Mouse (Mus musculus): ENCODE data around the gene Grtp1.

The Grtp1 gene

DNA sequence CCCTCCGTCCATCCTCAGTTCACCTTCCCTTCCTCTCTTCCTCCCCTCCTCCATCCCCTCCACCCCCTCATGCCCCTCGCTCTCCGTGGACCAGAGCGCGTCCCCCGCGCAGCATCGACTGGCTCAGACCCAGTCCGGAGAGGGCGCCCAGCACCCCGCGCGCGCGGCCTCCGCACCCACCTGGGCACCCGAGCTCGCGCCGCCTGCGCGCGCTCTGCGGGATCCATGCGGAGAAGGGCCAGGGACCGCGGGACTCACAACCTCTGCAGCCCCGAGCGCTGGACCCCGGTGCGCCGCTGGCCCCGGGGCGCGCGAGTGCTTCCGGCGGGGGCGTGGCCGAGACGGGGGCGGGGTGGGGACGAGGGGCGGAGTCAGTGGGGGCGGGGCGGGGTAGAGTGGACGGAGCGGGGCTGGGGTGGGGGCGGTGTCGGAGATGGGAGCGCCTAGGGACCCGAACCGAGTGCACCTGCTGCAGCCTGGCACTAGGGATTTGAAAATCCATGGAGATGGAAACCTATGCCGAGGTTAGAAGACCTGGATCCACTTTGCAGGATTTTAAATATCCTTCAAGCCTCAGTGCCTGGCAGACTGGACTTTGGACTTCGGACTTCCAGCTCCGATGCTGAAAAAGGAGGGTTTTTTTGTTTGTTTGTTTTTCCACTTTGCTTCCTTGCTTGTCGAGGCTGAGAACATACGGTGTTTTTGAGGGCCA, at the start of gene Grtp1:
Gene Grtp1, minus strand, starts transcription at position 320 of the 712 bp plus-strand sequence.
- peak; percentile 48 for DNase-seq (ENCODE audit: low read depth, low spot score)

DNA sequence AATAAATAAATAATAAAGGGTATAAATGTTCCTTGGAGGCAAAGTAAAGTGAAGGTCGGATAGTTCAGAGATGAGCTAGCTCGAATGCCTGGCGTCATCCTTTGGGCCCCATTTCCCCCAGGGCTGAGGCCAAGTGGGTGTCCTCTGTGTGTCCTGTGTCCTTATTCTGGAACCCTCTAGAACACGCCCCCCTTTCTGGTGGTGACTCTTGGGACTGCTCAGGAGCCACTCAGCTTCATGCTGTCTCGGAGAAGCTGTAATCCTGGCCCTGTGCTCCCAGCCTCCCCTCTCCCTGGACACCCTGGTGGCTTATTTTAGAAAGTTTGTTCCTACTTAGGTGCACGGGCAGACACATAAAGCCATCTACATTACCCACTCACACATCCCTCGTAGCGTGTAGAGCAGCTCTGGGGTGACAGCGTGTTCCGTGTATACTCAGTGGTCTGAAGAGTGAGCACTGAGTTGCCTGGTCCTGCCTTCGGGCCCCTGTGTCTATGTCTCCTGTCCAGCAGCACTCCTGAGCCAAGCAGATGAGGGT, 44.0 kb upstream of the Grtp1 start:
- no peak for DNase-seq (ENCODE audit: low read depth, low spot score)

DNA sequence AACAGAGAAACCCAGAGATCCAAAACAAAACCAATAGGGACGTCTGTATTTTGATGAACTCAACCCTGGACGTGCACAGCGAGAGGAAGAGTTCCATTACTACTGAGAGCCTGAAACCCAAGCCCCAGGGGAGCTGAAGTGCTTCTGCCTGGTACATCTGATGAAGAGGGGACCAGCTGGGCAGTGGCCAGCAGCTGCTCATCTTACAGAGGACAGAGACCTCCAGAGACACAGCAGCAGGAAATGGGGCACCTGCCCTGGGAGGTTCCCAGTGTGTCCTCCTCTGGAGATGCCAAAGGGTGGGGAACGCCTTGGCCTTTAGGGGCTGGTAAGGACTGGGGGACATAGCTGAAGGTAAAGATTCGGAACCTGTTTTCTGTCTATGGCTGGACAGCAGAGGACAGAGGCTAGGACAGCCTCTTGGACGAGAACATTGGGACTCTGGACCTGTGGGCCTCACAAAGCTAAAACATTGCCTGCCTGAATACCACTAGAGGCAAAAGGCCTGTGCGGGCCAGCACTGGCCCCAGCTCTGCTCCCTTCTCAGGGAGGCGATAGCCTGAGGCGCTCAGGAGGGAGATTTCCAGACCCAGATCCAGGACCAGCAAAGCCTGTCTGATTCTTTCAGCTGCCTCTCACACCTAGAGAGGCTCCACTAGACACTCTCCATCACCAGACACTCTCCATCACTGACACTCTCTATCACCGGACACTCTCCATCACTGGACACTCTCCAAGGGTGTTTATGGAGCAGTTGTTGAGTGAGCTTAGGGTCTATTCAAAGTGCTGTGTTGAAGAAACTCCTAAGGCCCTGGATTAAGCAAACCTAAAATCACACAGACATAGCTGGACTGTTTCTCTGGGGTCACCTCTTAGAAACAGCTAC, 42.8 kb upstream of the Grtp1 start:
- DNase-seq (ENCODE audit: low read depth, low spot score): no peak

DNA sequence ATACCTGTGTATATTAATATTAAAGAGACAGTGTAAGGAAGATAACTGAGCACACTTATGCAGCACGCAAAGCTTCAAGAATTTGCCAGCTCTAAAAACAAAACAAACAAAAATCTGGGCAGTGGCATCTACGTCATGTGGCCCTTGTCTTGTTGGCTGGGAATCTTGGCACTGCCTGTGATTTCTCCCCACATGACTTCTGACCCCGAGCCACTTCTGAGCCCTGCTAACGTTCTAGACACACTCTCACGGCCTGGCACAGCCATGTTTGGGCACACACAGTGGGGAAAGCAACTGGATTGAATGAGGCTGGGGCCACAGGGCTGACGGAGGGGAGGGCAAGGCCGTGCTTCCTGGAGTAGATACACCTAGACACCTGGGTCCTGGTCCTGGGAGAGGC, 40.3 kb upstream of the Grtp1 start:
- no peak for DNase-seq (ENCODE audit: low read depth, low spot score)

DNA sequence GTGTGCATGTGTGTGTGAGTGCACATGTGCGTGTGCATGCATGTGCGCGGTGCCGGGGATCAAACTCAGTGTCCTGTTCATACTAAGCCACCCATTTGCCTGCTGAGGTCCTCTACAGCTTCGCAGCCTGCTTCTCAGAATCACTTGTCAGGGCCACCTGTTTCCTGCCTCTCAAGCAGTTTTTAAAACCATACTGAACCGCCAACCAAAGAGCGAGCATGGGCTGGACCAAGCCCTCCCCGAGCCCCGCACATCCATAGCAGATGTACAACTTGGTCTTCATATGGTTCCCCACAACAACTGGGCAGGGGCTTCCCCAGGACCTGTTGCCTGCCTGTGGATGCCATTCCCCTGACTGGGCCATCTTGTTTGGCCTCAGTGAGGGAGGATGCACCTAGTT, 39.6 kb upstream of the Grtp1 start:
- no peak for DNase-seq (ENCODE audit: low read depth, low spot score)

DNA sequence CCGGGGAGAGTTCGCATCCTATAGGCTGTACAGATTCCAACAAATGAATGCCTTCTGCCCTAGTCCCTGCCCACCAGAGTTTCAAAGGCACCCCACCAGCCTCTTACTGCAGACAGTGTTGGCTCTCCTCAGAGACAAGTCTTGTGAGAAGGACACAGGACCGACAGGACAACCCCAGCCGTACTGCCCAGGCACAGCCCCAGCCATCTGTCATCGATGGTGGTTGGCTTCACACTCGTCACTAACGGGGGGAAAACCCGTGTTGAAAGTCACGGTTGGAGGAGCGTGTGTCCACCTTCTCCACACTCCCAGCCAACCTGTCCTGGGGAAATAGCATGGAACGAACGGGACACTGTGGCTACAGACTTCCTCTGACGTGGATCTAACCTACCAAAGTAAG, 34.4 kb upstream of the Grtp1 start:
- DNase-seq (ENCODE audit: low read depth, low spot score): no peak

DNA sequence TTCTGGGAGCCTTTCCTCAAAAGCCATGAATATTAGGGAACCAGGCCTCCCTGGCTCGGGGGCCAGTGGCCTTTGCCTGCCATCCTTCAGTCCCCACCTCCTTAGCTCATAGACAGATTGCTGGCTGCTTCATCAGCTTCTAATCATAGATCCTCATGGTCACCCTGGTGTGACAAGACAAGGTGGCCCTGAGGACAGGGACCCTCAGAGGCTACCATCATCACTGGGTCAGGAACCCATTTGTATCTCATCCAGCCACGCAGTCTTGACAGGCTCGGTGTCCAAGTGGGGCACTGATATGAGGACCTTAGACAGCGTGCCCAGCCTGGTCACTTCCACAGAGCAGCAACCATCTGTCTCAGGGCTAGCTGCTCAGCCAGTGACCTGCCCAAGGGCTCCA, 30.1 kb upstream of the Grtp1 start:
- DNase-seq (ENCODE audit: low read depth, low spot score): no peak

DNA sequence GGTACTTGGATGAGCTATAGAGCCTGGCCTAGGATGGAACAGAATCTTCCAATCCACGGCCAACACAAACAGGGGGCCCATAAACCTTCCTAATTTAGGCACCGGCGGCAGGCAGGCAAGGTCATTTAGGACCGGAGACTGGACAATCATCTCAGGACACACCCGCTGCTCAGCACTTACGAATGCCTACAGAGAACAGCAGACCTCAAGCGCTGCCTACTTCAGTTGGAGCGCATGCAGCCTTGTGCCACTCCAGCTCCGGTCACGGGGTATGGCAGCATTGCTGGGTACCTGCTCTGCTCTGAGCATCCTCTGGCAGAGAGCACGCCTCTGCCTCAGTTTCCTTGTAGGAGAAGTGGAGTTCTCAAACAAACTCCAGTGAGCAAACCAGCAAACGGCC, 29.4 kb upstream of the Grtp1 start:
- DNase-seq (ENCODE audit: low read depth, low spot score): no peak

DNA sequence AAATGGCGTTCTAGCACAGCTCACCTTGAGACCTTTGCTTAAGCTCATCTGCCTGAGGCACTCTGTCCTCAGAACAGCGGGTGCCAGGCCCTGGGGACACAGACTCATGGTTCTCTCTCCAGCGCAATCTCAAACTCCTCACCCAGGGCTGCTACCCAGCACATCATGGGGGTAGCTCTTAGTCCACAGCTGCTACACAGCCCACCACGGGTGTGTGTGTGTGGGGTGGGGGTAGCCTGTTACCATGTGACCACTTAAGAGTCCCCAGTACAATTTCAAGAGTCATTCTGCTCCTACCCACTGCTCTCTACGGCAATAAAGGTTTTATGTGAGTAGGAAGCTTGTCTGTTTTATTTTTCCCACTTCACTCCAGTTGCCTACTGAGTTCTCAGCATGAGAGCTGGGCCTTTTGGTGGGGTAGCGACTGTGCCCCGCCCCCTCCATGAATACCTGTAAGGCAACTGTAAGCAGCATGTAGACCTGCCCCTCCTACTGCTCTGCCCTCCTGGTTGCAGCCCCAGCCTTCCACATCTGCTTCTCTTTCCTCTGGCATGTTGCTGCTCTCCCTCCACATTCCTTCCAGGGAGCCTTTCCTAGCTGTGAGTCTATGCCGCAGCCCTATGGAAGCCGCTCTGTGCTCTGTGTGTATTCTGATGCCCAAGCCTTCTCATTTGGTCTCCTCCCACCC, 28.6 kb upstream of the Grtp1 start:
- no peak for DNase-seq (ENCODE audit: low read depth, low spot score)

DNA sequence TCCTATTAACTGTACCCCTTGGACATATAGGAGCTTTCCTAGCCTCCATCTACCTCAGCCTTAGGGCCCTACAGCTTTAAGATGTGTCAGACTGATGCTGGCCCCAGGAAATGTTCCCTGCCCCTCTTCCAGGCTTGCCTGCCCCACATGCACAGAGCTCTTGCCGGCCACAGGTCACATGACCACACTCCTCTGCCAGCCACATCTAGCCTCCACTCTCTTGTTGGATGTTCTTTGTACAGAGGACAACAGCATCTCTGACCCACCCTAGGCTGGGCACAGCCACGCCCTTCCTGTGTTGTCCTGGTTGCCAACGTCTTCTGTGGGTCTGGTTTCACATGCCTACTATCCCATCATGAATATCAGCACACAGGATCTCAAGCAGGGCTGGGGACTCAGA, 26.8 kb upstream of the Grtp1 start:
- DNase-seq (ENCODE audit: low read depth, low spot score): no peak

DNA sequence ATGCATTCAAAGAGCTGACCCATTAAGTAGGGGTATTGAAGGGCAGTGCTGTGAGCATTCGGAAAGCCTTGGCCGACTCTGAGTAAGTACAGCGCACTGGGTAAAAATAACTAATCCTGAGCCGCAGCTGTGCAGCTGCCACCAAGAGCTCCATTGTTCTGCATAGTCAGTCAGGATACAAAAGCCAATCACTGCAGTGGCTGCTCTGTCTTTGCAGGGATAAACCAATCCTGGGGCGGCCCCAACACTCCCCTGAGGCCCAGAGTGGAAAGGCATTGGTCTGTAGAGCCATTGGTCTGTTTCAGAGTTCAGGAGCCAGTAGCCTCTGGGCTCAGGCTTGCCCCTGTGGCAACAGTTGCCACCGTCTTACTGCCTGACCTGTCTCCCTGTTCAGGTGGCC, 25.9 kb upstream of the Grtp1 start:
- DNase-seq (ENCODE audit: low read depth, low spot score): peak; percentile 25

DNA sequence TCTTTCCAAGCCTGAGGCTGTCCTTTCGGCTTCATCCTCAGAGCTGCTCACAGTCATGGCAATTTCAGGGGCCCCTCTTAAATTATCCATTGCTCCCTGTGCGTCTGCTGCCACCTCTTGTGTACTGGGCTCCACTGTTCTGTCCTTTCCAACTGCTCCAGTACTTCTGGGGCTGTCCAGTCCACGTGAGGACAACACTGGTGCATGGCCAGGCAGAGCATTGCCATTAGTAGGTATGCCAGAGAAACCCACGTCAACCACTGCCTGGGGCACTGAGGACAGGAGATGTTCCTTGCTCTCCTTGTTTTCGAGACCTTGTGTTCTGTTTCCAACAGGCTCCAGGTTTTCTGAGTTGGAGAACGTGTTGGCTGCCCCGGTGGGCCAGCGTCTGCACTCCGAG, 24.0 kb upstream of the Grtp1 start:
- no peak for DNase-seq (ENCODE audit: low read depth, low spot score)

DNA sequence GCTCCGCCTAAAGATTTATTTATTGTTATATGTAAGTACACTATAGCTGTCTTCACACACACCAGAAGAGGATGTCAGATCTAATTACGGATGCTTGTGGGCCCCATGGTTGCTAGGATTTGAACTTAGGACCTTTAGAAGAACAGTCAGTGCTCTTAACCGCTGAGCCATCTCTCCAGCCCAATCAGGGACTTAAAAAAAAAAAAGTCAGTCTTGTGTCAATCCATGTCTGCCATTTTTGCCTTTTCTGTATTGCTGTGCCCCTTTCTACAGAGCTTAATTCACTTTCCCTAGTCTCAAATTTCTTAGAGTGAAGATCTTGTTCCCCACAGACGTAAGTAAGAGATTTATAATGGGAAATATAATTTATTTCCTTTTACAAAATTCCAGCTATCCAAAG, 18.0 kb upstream of the Grtp1 start:
- DNase-seq (ENCODE audit: low read depth, low spot score): no peak

DNA sequence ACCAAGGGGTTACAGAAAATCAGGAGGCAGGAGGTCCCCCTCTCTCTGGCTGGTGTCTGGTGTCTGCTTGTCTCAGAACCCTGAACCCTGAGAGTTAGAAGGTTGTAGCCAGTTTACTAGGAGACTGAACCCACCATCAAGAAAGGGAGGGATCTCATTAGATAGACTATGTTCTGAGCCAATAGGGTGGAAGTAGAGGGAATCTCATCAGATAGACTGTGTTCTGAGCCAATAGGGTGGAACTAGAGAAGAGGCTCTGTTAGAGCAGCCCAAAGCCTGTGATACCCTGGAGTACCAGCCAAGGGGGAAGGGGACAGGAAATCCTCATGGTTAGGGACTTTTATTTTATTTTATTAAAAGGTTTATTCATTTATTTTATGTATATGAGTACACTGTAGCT, 17.6 kb upstream of the Grtp1 start:
- no peak for DNase-seq (ENCODE audit: low read depth, low spot score)

DNA sequence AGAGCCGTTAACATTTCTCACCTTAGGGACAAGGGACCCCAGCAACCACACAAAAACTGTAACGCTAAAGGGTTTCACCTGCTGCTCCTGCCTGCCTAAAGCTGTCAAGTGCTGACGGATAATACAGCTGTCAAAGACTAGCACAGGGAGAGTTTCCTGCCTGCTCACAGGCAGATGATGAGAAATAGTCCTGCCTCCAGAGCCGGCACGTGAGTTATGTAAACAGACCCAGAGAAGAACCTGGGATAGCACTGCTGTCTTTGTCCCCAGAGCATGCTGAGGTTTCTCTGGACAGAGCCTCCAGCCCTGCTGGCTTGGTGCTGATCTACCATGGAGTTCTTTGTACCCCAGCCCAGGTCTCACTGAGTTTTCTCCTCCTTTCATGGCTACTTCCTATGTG, 16.7 kb upstream of the Grtp1 start:
- no peak for DNase-seq (ENCODE audit: low read depth, low spot score)

DNA sequence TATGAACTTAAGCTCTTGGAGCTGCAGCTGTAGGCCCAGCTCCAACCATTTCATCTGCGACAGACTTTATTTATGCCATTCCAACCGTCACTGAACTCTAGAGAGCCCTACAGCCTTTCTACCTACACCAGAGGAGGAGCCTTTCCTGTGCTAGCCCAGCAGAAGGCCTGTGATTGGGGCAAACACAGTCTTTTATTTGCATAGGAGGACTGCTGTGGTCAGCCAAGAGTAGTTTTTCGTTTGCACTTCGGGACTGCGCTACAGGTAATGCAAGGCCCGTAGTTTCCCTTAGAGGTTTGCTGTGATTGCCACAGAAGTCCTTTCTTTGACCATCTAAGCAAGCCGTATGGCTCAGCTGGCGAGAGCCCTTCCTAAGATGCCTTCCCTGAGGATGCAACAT, 16.0 kb upstream of the Grtp1 start:
- DNase-seq (ENCODE audit: low read depth, low spot score): no peak

DNA sequence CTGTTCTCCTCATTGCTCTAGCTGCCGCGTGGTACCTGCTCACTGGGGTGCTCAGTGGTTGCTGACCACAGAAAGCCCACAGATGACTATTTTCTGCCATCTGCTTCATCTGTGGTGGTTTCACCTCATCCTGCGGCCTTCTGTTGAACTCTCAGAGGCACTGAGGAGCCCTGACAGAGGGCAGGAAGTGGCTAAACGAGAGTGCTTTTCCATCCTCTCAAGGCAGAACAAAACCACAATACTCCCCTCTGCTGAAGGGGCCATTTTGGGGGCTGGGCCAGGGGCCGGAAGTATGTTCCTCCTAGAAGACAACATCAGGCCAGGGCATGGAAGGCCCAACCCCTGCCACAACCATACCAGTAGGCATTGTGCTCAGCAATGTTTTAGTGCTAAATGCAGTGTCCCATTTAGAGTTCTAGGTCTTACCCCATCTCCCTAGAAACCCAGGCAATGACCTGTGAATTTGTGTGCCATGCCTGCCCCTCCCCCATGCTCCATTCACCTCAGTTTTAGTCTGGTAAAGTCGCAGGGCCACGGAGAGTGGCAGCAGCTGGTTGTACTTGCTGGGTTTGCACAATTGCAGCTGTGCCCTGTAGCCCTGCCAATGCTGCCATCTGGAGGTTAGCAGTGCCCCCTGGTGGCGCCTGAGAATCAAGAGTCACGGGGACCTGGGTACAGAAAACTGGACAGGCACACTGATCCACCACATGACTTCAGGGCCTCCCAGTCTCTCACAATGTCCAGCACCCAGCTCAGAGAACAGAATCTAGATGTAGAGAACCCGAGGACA, 13.3 kb upstream of the Grtp1 start:
- peak; percentile 87 for DNase-seq (ENCODE audit: low read depth, low spot score)

DNA sequence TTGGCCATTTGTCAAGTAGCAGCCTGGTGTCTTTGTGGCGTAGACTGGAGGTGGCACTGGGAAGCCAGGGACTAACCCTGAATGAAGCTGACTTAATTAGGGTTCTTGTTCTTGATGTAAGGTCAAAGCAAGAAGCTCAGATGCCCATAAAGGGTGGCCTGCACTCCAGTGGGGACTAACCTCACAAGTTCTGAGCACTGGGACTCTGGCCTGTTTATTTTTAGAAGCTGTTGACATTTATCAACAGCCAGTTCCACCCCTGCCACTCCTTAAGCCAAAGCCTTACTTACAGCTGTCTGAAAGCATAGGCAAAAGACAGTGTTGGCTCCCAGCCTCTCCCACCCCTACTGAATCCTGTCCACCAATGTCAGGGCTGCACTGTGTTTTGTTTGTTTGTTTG, 9.3 kb upstream of the Grtp1 start:
- no peak for DNase-seq (ENCODE audit: low read depth, low spot score)

DNA sequence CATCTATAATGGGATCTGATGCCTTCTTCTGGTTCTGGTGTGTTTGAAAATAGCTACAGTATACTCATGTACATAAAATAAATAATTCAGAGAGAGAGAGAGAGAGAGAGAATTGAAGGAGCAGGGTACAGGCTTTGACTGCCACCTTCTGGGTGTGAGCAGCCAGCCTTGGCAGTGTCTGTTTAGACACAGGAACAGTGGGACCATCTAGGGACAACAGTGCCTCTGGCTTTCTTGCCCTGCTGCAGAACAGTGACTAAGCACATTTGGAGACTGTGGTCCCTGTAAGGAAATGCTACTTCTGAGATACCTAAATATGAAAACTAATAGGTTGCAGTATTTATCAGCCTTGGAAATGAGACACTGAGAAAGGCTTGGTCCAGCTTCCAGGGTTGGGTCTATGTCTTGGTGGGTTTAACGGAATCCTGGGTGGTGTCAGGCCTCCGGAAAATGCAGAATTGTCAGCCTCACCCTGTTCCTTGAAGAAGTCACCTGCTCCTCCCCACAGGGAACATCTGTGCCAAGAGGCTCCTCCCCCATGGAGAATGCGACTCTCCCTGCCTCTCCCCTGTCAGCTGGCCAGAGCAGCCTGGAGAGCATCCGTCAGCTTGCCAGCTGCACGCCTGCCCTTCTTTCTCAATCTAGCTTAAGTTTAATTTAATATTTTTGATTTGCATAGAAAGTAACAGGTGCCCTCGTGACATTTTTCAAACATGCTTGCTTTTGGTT, 8.4 kb upstream of the Grtp1 start:
- DNase-seq (ENCODE audit: low read depth, low spot score): no peak

DNA sequence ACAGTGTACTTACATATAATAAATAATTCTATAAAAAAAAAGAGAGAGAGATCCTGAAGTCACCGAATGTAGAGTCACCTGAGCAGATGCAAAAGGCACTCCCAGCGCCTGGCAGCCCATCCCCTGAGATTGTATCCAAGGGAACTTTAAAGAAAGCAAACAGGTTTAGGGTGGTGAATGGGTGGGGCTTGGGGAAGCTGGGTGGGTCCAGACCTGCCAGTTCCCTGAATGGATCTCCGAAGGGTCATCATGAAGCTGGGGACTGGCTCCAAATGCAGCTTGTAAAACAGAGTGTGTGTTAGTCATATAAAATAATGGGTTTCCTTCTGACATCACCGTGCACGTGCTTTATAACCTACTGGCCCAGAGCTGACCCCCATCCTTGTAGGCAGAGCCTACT, 5.9 kb upstream of the Grtp1 start:
- no peak for DNase-seq (ENCODE audit: low read depth, low spot score)

DNA sequence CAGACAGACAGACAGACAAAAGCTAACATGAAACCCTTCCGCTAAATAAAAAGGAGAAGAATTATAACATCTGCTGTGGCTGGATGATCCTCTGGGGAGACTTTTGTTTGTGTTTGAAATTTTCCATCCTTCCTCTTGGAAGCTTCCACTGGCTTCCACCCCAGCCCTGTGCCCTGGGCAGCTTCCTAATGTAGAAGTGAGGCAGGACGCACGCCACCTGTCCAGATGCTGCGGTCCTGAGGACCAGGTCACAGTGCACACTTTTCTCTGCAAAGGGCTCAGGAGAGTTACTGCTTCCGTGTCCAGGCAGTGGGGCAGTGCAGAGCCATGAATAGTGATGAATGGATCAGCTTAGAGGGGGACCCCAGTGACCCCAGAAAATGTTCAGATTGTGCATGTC, 4.9 kb upstream of the Grtp1 start:
- no peak for DNase-seq (ENCODE audit: low read depth, low spot score)

Measured in mesoderm, embryonic 11.5 days (tissue).